Mouse (Mus musculus) induced T-regulatory cell, adult 2 months (primary cell): ENCODE data around the gene Cdc25b.
"Not testable (repeated sequence)": the region's sequence is repeated elsewhere in the genome, so short reads cannot be mapped to it uniquely, and the experiment has no call there.

Experiments used
- DNase-seq: peaks from one replicate; pipeline ENCODE4 v3.0.0-alpha.2; 2012; ENCODE audit warnings: low read depth

Cdc25b gene

GRCm38 (mm10) chr2:131225178-131225577, 38.4 kb downstream of the Cdc25b start:
- no peak for DNase-seq

- DNase-seq, result not testable (repeated sequence)
Measured at GRCm38 (mm10) chr2:131226669-131227068, 39.9 kb downstream of the Cdc25b start.

GRCm38 (mm10) chr2:131227243-131227642, 40.5 kb downstream of the Cdc25b start:
- no peak for DNase-seq

GRCm38 (mm10) chr2:131232558-131232957, 45.8 kb downstream of the Cdc25b start:
- peak; percentile 53 for DNase-seq

- peak; percentile 97 for DNase-seq
Measured at GRCm38 (mm10) chr2:131233307-131234126, 46.8 kb downstream of the Cdc25b start, which contains the start of gene Mavs. TSS of gene Mavs (plus strand) at chr2:131234063.

- DNase-seq, result no peak
Measured at GRCm38 (mm10) chr2:131234127-131234650, 47.4 kb downstream of the Cdc25b start.

GRCm38 (mm10) chr2:131234970-131235635, 48.4 kb downstream of the Cdc25b start:
- DNase-seq, result peak; percentile 46

GRCm38 (mm10) chr2:131242180-131242579, 55.4 kb downstream of the Cdc25b start:
- DNase-seq, result no peak

- no peak for DNase-seq
Measured at GRCm38 (mm10) chr2:131242929-131243328, 56.2 kb downstream of the Cdc25b start.
